Mouse (Mus musculus) frontal cortex, adult 2 months (tissue): ENCODE measurements at regions not wholly inside any gene's neighbourhood (a gene's known extent, or its start where the extent isn't known, plus 50 kb on each side); places are given as distances from the start of the nearest gene placed in this dataset.

Experiments
- DNase-seq, 2 experiments: peaks; one replicate each; pipeline ENCODE4 v3.0.0; 2022; ENCODE audit warnings: low spot score in 1 of 2; ENCODE audit errors: extremely low spot score in 1 of 2

DNA sequence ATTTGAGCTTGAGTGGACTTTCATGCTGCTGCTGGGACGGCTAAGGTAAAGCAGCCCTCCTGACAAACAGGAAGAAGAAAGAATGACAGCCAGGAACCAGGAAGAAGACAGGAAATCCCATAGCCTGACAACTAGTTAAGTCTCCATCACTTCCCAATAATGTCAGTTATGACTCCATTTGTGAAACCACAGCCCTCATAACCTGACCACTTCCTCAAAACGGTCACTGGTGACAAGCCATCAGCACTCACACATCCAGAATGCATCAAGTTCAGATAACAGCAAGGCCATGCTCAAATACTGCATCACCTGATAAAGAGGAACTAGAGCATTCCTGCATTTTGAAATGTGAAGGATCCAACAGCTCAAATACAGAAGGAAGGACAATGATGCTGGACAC is 288.3 kb downstream of the Zfp706 start:
- DNase-seq: no peak

DNA sequence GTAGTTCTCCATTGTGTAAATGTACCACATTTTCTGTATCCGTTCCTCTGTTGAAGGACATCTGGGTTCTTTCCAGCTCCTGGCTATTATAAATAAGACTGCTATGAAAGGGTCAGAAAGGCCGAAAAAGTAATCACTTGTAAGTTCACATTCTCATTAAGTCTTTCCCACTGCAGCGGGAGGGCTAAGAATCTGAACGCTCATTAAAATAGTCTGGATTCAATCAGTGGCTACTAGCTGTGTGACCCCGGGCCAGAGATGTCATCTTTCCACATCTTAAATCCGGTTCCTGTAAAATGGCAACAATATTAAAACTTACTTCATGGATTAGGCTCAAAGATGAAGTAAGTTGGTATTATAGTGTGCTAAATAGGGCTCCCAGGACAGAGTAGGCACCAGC is 289.7 kb downstream of the Zfp706 start:
- no peak for DNase-seq

DNA sequence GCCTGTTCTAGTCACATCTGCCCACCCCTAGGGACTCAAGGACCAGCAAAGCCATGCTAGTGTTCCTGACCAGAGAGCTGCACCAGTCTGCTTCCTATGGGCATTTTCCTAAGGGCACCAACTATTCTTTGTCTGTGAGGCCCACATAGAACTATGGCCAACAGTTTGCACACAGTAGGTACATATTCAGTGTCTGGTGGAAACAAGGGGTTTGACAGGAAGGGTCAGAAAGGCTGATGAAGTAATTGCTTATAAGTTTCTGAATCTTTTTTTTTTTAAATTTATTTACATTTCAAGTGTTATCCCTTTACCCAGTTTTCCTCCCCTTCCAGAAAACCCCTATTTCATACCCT is 290.9 kb downstream of the Zfp706 start:
- DNase-seq: no peak

GRCm38 (mm10) chr15:36715745-36716685 is 291.6 kb downstream of the Zfp706 start:
- peak; percentile 68 to 91 for DNase-seq

DNA sequence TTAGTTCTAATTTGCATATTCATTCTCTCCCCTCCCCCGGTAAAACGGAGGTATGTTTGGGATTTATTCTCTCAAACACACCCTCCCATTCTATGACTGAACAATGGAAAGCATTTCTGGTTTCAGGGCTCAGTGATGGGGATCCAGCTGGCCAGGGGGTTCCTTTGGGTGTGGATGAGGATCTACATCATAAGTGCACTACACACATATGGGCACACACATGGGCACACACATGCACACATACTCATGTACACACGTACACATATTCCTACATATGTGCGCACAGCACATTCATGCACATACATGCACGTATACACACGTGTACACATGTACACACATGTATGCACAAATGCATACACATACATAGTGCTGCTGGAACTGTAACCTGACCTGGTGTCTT is 292.4 kb downstream of the Zfp706 start:
- no peak for DNase-seq

GRCm38 (mm10) chr15:36709788-36710187 is 297.8 kb downstream of the Zfp706 start:
- no peak for DNase-seq

DNA sequence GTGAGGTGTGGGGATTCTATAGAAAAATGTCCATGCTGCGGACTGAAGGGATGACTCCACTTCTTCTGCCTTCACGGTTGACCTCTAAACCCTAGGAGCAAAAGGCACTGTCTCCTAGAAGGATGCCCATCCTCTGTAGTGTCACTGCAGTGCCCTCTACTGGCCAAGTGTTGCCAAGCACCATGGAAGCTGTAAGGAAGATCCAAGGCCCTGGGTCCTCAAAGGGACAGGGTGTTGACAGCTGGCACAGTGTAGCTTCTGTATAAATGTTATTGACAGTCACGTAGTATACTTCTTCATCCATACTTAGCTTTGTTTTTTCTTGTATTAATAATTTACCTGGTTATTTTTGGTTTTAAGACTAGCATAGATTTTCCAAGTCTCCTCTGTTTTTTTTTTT is 299.1 kb downstream of the Zfp706 start:
- peak in 1 of 2 experiments; percentile 89 for DNase-seq

DNA sequence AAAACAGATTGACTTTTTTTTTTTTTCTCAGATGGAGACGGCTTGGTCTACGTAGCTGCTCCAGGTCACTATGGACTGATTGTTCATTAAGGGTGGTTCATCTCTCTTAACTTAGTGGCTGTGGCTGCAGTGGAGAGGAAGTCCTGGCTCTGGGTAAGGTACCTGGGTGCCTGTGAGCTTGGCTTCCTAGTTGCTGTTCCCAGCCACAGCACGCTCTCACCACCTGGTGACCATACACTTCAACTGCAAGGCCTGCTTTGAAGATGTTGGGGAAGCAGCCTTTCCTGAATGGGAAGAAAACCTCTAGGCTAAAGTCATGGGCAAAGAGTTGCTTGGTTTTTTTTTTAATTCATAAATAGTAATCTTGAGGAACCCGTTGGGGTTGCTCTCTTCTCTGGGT is 301.6 kb downstream of the Zfp706 start:
- peak in 1 of 2 experiments; percentile 77 for DNase-seq

DNA sequence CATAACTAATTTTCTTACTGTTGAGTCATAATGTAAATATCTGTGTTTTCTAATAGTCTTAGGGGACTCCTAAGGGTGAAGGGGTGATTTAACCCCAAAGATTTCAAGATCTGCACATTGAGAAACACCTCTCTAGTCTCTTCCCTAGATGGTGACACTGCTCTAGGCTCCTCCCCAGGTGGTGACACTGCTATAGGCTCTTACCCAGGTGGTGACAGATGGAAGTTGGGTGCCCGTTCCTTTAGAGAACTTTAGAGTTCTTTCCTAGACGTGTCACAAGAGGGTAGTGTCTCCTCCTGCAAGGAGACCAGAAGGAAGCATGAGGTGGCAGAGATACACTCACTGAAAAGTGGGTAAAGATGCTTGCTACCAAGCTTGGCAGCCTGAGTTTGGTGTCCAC is 302.2 kb downstream of the Zfp706 start:
- no peak for DNase-seq

DNA sequence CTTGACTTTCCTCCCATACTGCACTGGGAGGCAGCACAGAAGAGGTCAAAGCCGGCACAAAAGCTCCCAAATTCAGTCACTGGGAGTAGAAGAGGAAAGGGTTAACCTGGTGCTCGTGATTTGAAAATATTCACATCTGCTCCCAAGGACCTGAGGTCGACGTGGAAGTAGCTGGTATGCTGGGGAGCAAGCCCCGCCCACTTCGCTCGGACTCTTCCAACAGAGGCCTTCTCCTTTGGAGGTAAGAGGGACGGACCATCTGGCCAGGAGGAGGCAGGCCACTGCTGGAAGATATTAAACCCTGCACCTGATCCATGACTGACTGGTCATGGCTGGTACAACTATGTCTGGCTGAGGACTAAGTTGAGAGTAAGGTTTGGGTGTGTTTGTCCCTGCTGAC is 305.7 kb downstream of the Zfp706 start:
- DNase-seq: no peak

DNA sequence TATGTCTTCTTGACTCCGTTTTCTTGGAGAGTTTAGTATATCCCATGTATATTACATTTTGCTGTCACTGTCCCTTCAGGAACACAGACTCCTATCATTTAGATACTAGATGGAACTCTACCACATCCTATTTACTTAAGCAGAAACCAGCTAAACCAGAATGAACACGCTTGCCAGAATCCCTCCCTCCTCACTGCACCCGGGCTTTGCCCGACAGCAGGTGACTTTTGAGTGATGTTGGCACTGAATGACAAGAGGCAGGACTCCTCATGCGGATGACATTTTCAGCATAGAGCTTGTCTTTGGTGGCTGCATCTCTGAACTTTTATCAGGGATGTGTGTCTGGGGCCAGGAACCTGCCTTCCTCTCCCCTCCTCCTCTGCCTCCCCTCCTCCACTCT is 307.4 kb downstream of the Zfp706 start:
- DNase-seq: no peak

DNA sequence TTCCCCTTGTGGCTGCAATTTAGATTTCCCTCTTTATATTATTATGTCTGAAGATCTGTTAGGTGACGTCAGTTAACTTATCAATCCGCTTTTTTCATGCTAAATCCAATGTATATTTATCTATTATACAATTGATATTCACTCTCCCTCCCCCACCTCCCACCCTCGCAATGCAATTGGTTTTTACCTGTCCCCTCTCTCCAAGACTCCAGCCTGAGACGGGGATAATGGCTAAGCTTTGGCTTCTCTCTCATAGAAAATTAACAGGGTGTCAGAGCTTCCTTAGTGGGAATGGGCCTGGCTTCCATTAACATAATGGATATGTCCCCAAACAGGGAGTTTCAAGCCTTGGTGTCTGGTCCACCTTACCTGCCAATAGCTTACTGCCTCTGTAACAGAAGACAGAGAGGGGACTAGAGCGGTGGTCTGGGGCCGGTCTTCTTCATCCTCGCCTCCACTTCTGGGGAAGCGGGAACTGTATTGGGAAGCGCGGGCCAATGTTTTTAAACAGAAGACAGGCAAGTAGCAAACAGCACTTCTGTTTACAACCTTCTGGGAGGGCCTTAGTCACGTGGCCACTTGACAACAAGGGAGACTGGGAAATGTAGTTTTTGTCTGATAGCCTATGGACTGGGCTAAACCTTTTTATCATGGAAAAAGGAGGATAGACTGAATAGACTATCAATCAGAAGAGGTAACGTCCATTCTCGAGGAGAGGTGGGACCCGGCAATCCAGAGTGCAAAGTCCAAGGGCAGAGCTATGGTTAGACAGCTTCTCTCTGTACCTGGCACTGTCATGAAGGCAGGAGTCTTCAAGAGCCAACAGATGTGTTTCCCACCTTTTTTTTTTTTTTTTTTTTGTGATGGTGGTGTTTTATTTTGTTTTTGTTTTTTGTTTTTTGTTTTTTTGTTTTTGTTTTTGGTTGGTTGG is 312.1 kb downstream of the Zfp706 start:
- peak; percentile 28 to 46 for DNase-seq

DNA sequence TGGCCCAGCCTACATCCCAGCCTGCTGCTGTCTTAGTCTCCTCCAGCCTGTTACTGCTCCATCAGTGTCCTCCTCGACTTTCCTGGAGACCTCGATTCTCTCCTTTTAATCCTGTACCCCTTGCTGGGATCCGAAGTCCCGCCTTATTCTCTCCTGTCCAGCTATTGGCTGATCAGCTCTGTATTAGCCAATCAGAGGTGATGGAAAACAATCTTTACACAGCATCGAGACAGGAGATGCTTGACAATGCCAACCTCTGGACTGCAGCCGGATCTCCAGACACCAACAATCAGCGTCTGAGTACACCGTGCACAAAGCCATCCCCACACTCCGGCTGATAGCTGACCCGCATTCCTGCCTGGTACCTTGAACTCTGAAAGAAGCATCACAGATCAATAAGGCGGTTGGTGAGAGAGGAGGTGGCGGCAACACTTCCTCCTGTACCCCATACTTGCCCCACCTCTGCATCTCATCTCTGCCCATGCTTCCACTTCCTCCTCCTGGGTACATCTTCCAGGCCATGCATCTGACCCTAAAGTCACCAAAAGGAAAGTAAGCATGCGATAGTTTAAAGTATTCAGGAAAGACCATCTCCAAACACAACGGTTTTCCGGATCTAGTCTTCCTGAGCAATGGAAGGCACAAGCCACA is 316.4 kb downstream of the Zfp706 start:
- DNase-seq: no peak

- no peak for DNase-seq
These were observed 317.7 kb downstream of the Zfp706 start for GRCm38 (mm10) chr15:36689881-36690280.

GRCm38 (mm10) chr15:36689301-36689700 is 318.3 kb downstream of the Zfp706 start:
- no peak for DNase-seq

GRCm38 (mm10) chr15:36688051-36688754 is 319.4 kb downstream of the Zfp706 start:
- no peak for DNase-seq

DNA sequence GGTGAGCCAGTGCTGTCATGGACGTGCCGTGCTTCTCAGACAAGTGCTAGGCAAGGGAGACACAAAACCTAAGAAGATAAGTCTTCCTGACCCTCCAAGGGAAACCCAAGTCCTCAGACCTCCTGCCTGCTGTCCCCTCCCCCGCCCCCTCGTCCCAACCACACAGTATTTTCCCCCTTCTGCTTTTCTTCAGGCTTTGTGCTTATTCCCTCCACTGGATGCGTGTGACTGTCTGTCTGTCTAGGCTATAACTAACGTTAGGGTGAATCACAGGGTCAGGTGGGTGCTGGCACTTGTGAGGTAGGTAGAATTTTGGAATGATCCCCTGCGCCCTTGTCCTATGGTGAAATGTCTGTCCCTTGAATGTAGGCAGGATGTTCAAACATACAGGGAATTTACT is 322.9 kb downstream of the Zfp706 start:
- no peak for DNase-seq

GRCm38 (mm10) chr15:36682832-36683231 is 324.7 kb downstream of the Zfp706 start:
- no peak for DNase-seq

- DNase-seq: no peak
These were observed 325.4 kb downstream of the Zfp706 start for GRCm38 (mm10) chr15:36682159-36682558.

- DNase-seq: no peak
These were observed 327.0 kb downstream of the Zfp706 start for GRCm38 (mm10) chr15:36680361-36681140.
